Mouse (Mus musculus) kidney, embryonic 15.5 days (tissue): ENCODE measurements around the gene Dock9. TPM values are rescaled to one million over a fixed set of nuclear protein-coding genes. Genes with fewer than 3 reads are reported as not detected.

Experiments
- ATAC-seq: fragments of 200-750 bp; cut with Nextera tagmentation; replicated peaks from 2 replicates; pipeline ENCODE4 v1.8.0; 2017; ENCODE audit warnings: moderate TSS enrichment; ENCODE audit not compliant: low FRiP score
- H3K27ac ChIP-seq: fragments of 300-500 bp; sonication (generic); 2 replicates; pipeline ENCODE4 v1.5.1; 2015; ENCODE audit warnings: mild to moderate bottlenecking, inconsistent platforms
- H3K27me3 ChIP-seq: fragments of 300-500 bp; sonication (generic); 2 replicates; pipeline ENCODE4 v1.6.1; 2015; ENCODE audit warnings: inconsistent platforms
- H3K36me3 ChIP-seq: fragments of 300-500 bp; sonication (generic); 2 replicates; pipeline ENCODE4 v1.6.1; 2015; ENCODE audit warnings: inconsistent platforms
- H3K4me1 ChIP-seq: fragments of 300-500 bp; sonication (generic); 2 replicates; pipeline ENCODE4 v1.6.1; 2015; ENCODE audit warnings: inconsistent platforms
- H3K4me2 ChIP-seq: fragments of 300-500 bp; sonication (generic); 2 replicates; pipeline ENCODE4 v1.6.1; 2015; ENCODE audit warnings: moderate library complexity, mild to moderate bottlenecking, inconsistent platforms
- H3K4me3 ChIP-seq: fragments of 300-500 bp; sonication (generic); replicated peaks from 2 replicates; pipeline ENCODE4 v1.5.1; 2015; ENCODE audit warnings: mild to moderate bottlenecking, inconsistent platforms
- H3K9ac ChIP-seq: fragments of 300-500 bp; sonication (generic); 2 replicates; pipeline ENCODE4 v1.6.1; 2015; ENCODE audit warnings: mild to moderate bottlenecking, inconsistent platforms
- H3K9me3 ChIP-seq: fragments of 300-500 bp; sonication (generic); replicated peaks from 2 replicates; pipeline ENCODE4 v1.6.1; 2016; ENCODE audit warnings: inconsistent platforms
- WGBS: fragments of 180-500 bp; shearing (Covaris S2); methylation state at CpG from one replicate; pipeline ENCODE4 v1.1.7; 2015; ENCODE audit warnings: mixed read lengths; 5-methylcytosine and 5-hydroxymethylcytosine counted together
- polyA plus RNA-seq: library from polyadenylated mRNA; unstranded; fragments of >200 nt; fragmentation: Nextera tagmentation; extraction: Ambion mirVana; gene quantifications from 2 replicates; pipeline ENCODE4 v1.2.1, GENCODE M21; 2015

The Dock9 gene
- polyA plus RNA-seq, 1 experiment from 2014 or later = 11.1 TPM

GRCm38 (mm10) chr14:121806791-121807190 lies 9.2 kb upstream of the Dock9 start:
- Histone ChIP-seq H3K9ac (no peak overlapping the region), H3K4me2 (no peak overlapping the region), H3K27me3 (no peaks in the 10 kb centered on the region), H3K4me1 (no peaks in the 10 kb centered on the region), H3K4me3 (no peak overlapping the region), H3K27ac (no peak overlapping the region), H3K9me3 (0 out of 2 replicates have a peak, but pooled peaks cover 2% of the 10 kb centered on the region), H3K36me3 (no peaks in the 10 kb centered on the region)
- WGBS = 74% methylated on average over 4 of the region's 4 CpGs
- ATAC-seq = no peak

- Histone ChIP-seq H3K36me3 (no peaks in the 10 kb centered on the region), H3K27me3 (no peaks in the 10 kb centered on the region)
- 64% methylated on average over 3 of the region's 3 CpGs for WGBS
Observed at GRCm38 (mm10) chr14:121806316-121806715, 8.7 kb upstream of the Dock9 start.

GRCm38 (mm10) chr14:121804461-121804860 lies 6.8 kb upstream of the Dock9 start:
- no peak overlapping the region for H3K4me2 ChIP-seq
- no peaks in the 10 kb centered on the region for H3K4me1 ChIP-seq
- 92% methylated on average over 4 of the region's 4 CpGs for WGBS
- no peak for ATAC-seq
- no peaks in the 10 kb centered on the region for H3K36me3 ChIP-seq
- no peak overlapping the region for H3K9ac ChIP-seq
- H3K9me3 ChIP-seq = no peaks in the 10 kb centered on the region
- no peak overlapping the region for H3K27ac ChIP-seq
- no peak overlapping the region for H3K4me3 ChIP-seq
- no peaks in the 10 kb centered on the region for H3K27me3 ChIP-seq

More at GRCm38 (mm10) chr14:121806316-121806715, 8.7 kb upstream of the Dock9 start:
- no peak overlapping the region for H3K9ac ChIP-seq
- H3K4me1 ChIP-seq = no peaks in the 10 kb centered on the region
- no peak overlapping the region for H3K4me3 ChIP-seq
- H3K4me2 ChIP-seq = no peak overlapping the region
- no peak overlapping the region for H3K27ac ChIP-seq
- H3K9me3 ChIP-seq = 0 out of 2 replicates have a peak, but pooled peaks cover 2% of the 10 kb centered on the region
- no peak for ATAC-seq

- WGBS = 18% methylated on average over 2 of the region's 2 CpGs
Observed at GRCm38 (mm10) chr14:121800962-121801361, 3.3 kb upstream of the Dock9 start.

GRCm38 (mm10) chr14:121799112-121799511 lies 1.5 kb upstream of the Dock9 start:
- Histone ChIP-seq H3K27ac (no peak overlapping the region), H3K27me3 (0 out of 2 replicates have a peak, but pooled peaks cover 5% of the 10 kb centered on the region), H3K9ac (no peak overlapping the region), H3K36me3 (no peaks in the 10 kb centered on the region), H3K4me2 (peak overlapping the region; percentile 81; the same call in 1 of the 2 replicates), H3K9me3 (no peaks in the 10 kb centered on the region), H3K4me1 (peaks cover 19% of the 10 kb centered on the region), H3K4me3 (no peak overlapping the region)
- 65% methylated on average over 7 of the region's 7 CpGs for WGBS
- no peak for ATAC-seq

More at GRCm38 (mm10) chr14:121800962-121801361, 3.3 kb upstream of the Dock9 start:
- Histone ChIP-seq H3K9me3 (no peaks in the 10 kb centered on the region), H3K27ac (no peak overlapping the region), H3K36me3 (no peaks in the 10 kb centered on the region), H3K27me3 (0 out of 2 replicates have a peak, but pooled peaks cover 3% of the 10 kb centered on the region), H3K4me2 (no peak overlapping the region), H3K4me3 (no peak overlapping the region), H3K4me1 (peaks cover 13% of the 10 kb centered on the region), H3K9ac (no peak overlapping the region)
- no peak for ATAC-seq

GRCm38 (mm10) chr14:121798411-121798799 lies 768 bp upstream of the Dock9 start:
- Histone ChIP-seq H3K36me3 (no peaks in the 10 kb centered on the region), H3K4me2 (peak overlapping the region; percentile 81), H3K4me3 (peak overlapping the region; percentile 74), H3K4me1 (peaks cover 22% of the 10 kb centered on the region), H3K9ac (peak overlapping the region; percentile 59), H3K27ac (peak overlapping the region; percentile 90), H3K27me3 (0 out of 2 replicates have a peak, but pooled peaks cover 5% of the 10 kb centered on the region), H3K9me3 (no peaks in the 10 kb centered on the region)
- WGBS = under 1% methylated on average over 22 of the region's 22 CpGs
- ATAC-seq = peak; percentile 91

- 10% methylated on average over 28 of the region's 28 CpGs for WGBS
- Histone ChIP-seq H3K4me1 (peaks cover 22% of the 10 kb centered on the region), H3K4me2 (peak overlapping the region; percentile 81), H3K4me3 (peak overlapping the region; percentile 74), H3K27ac (peak overlapping the region; percentile 90), H3K27me3 (0 out of 2 replicates have a peak, but pooled peaks cover 5% of the 10 kb centered on the region), H3K36me3 (no peaks in the 10 kb centered on the region), H3K9me3 (no peaks in the 10 kb centered on the region), H3K9ac (peak overlapping the region; percentile 59)
- peak; percentile 5; the same call in 1 of the 2 replicates for ATAC-seq
Observed at GRCm38 (mm10) chr14:121796571-121797456, 823 bp downstream of the Dock9 start.

GRCm38 (mm10) chr14:121795536-121795935 lies 2.1 kb downstream of the Dock9 start:
- 72% methylated on average over 7 of the region's 7 CpGs for WGBS
- Histone ChIP-seq H3K9ac (no peak overlapping the region), H3K4me3 (no peak overlapping the region)

GRCm38 (mm10) chr14:121793639-121794038 lies 4.0 kb downstream of the Dock9 start:
- ATAC-seq = no peak
- 42% methylated on average over 5 of the region's 5 CpGs for WGBS
- Histone ChIP-seq H3K9ac (no peak overlapping the region), H3K27me3 (0 out of 2 replicates have a peak, but pooled peaks cover 5% of the 10 kb centered on the region), H3K4me3 (no peak overlapping the region), H3K9me3 (no peaks in the 10 kb centered on the region), H3K4me2 (no peak overlapping the region), H3K27ac (no peak overlapping the region), H3K36me3 (no peaks in the 10 kb centered on the region), H3K4me1 (peaks cover 22% of the 10 kb centered on the region)

More at GRCm38 (mm10) chr14:121795536-121795935, 2.1 kb downstream of the Dock9 start:
- ATAC-seq = no peak
- Histone ChIP-seq H3K4me2 (no peak overlapping the region), H3K9me3 (no peaks in the 10 kb centered on the region), H3K27me3 (0 out of 2 replicates have a peak, but pooled peaks cover 5% of the 10 kb centered on the region), H3K36me3 (no peaks in the 10 kb centered on the region), H3K4me1 (peaks cover 22% of the 10 kb centered on the region), H3K27ac (no peak overlapping the region)

- Histone ChIP-seq H3K27me3 (0 out of 2 replicates have a peak, but pooled peaks cover 5% of the 10 kb centered on the region), H3K36me3 (no peaks in the 10 kb centered on the region), H3K9ac (no peak overlapping the region), H3K4me1 (peaks cover 19% of the 10 kb centered on the region), H3K4me3 (no peak overlapping the region), H3K9me3 (no peaks in the 10 kb centered on the region), H3K27ac (no peak overlapping the region), H3K4me2 (no peak overlapping the region)
- WGBS = 76% methylated on average over 2 of the region's 2 CpGs
- no peak for ATAC-seq
Observed at GRCm38 (mm10) chr14:121791935-121792334, 5.7 kb downstream of the Dock9 start.

- Histone ChIP-seq H3K4me3 (no peak overlapping the region), H3K9me3 (no peaks in the 10 kb centered on the region), H3K4me1 (peaks cover 10% of the 10 kb centered on the region), H3K9ac (no peak overlapping the region), H3K4me2 (no peak overlapping the region), H3K36me3 (no peaks in the 10 kb centered on the region), H3K27ac (no peak overlapping the region), H3K27me3 (0 out of 2 replicates have a peak, but pooled peaks cover 4% of the 10 kb centered on the region)
- ATAC-seq = no peak
- WGBS = 80% methylated on average over 7 of the region's 7 CpGs
Observed at GRCm38 (mm10) chr14:121791112-121791511, 6.5 kb downstream of the Dock9 start.

GRCm38 (mm10) chr14:121789273-121789672 lies 8.4 kb downstream of the Dock9 start:
- Histone ChIP-seq H3K4me2 (no peak overlapping the region), H3K9ac (no peak overlapping the region), H3K36me3 (no peaks in the 10 kb centered on the region), H3K4me1 (peaks cover 3% of the 10 kb centered on the region; the same call in 1 of the 2 replicates), H3K9me3 (no peaks in the 10 kb centered on the region), H3K4me3 (no peak overlapping the region), H3K27ac (no peak overlapping the region), H3K27me3 (no peaks in the 10 kb centered on the region)
- no peak for ATAC-seq
- 85% methylated on average over 3 of the region's 3 CpGs for WGBS
